Mouse (Mus musculus) midbrain, embryonic 16.5 days (tissue): ENCODE measurements around the gene Prr12. TPM values are rescaled to one million over a fixed set of nuclear protein-coding genes. Genes with fewer than 3 reads are reported as not detected.

Source experiments
- ATAC-seq: fragments of 200-750 bp; cut with Nextera tagmentation; 2 replicates; pipeline ENCODE4 v1.8.0; 2017; ENCODE audit warnings: moderate TSS enrichment
- H3K27ac ChIP-seq: fragments of 300-500 bp; sonication (generic); 2 replicates; pipeline ENCODE4 v1.5.1; 2014; ENCODE audit warnings: mild to moderate bottlenecking, low read length, mixed read lengths
- H3K27me3 ChIP-seq: fragments of 300-500 bp; sonication (generic); 2 replicates; pipeline ENCODE4 v1.6.1; 2014; ENCODE audit warnings: low read depth, low read length, mixed read lengths; ENCODE audit not compliant: control insufficient read depth, insufficient read depth
- H3K36me3 ChIP-seq: fragments of 300-500 bp; sonication (generic); 2 replicates; pipeline ENCODE4 v1.6.1; 2014; ENCODE audit warnings: mild to moderate bottlenecking, low read length, moderate library complexity, mixed read lengths; ENCODE audit not compliant: control insufficient read depth, insufficient read depth
- H3K4me1 ChIP-seq: fragments of 300-500 bp; sonication (generic); 2 replicates; pipeline ENCODE4 v1.6.1; 2014; ENCODE audit warnings: mild to moderate bottlenecking, low read length, mixed read lengths; ENCODE audit not compliant: control insufficient read depth, insufficient read depth
- H3K4me2 ChIP-seq: fragments of 300-500 bp; sonication (generic); 2 replicates; pipeline ENCODE4 v1.6.1; 2014; ENCODE audit warnings: mild to moderate bottlenecking, low read length, mixed read lengths
- H3K4me3 ChIP-seq: fragments of 300-500 bp; sonication (generic); 2 replicates; pipeline ENCODE4 v1.5.1; 2014; ENCODE audit warnings: low read depth, mild to moderate bottlenecking, low read length, moderate library complexity, mixed read lengths
- H3K9ac ChIP-seq: fragments of 300-500 bp; sonication (generic); 2 replicates; pipeline ENCODE4 v1.6.1; 2014; ENCODE audit warnings: low read depth, low read length, mixed read lengths
- H3K9me3 ChIP-seq: fragments of 300-500 bp; sonication (generic); replicated peaks from 2 replicates; pipeline ENCODE4 v1.6.1; 2014; ENCODE audit warnings: mild to moderate bottlenecking, low read length, mixed read lengths; ENCODE audit not compliant: control insufficient read depth, poor library complexity, severe bottlenecking
- WGBS: fragments of 180-500 bp; shearing (Covaris S2); extraction: QIAGEN DNeasy Blood & Tissue Kit; methylation state at CpG from one replicate; pipeline ENCODE4 v1.1.7; 2014; 5-methylcytosine and 5-hydroxymethylcytosine counted together
- polyA plus RNA-seq: library from polyadenylated mRNA; unstranded; fragments of >200 nt; fragmentation: Nextera tagmentation; extraction: Ambion mirVana; gene quantifications from 2 replicates; pipeline ENCODE4 v1.2.1, GENCODE M21; 2015

Prr12 gene
- polyA plus RNA-seq, 1 experiment from 2014 or later, result 13.6 TPM

DNA sequence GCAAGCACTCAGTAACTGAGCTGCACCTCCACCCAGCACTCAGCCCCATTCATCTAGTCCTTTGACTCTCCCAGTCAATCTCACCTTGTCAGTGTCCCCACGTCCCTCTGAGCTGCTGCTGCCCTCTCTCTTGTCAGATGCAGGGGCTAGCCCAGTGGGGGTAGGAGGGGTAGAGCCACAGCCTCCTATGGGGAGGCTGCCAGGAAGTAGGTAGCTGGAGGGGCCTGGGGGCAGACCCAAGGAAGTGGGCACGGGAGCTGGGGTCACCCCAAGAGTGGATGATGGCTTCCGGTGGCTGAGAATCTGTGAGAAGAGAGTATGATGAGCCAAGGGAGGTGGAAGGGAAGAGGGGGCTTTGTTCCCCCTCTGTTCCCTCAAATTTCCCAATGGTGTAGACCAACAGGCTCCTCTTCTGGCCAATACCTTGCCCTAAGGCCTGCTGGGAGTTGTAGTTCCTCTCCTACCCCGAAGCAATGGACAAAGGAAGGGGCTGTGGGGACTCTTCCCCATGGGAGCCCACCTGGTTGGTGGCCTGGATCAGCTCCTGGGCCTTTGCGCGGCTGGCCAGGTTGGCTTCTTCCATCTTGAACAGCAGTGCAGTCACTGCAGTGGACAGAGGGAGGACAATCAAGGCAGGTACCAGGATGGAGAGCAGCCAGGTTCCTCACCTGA, 47.2 kb downstream of the Prr12 start:
- no peak for ATAC-seq
- WGBS, result 87% methylated on average over 6 of the region's 6 CpGs
- Histone ChIP-seq H3K4me3 (no peak overlapping the region), H3K27ac (no peak overlapping the region), H3K36me3 (peaks cover 70% of the 10 kb centered on the region), H3K27me3 (no peaks in the 10 kb centered on the region), H3K9ac (no peak overlapping the region), H3K4me2 (no peak overlapping the region), H3K4me1 (no peaks in the 10 kb centered on the region), H3K9me3 (no peaks in the 10 kb centered on the region)

DNA sequence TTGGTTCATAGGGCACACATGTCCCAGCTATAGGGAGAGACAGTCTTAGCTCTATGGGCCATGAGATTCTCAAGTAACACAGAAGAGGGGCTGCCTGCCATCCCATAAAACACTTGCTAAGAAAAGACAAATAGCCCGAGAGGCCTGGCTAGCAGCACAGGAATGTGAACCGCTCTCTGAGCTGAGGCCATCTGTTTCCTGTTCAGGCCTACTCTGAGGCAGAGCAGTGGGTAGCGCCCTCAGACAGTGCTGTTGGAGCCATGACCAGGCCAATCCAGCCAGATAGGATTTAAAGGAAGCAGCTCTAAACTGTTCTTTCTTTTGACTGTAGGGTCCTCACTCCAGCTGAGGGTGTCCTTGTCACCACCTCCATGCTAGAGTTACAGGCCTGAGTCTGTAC, 48.1 kb downstream of the Prr12 start:
- no peaks in the 10 kb centered on the region for H3K9me3 ChIP-seq
- H3K4me1 ChIP-seq, result peaks cover under 1% of the 10 kb centered on the region; the same call in 1 of the 2 replicates
- no peak overlapping the region for H3K4me3 ChIP-seq
- no peak overlapping the region for H3K27ac ChIP-seq
- WGBS, result 85% methylated on average over 3 of the region's 3 CpGs
- no peaks in the 10 kb centered on the region for H3K27me3 ChIP-seq
- H3K9ac ChIP-seq, result no peak overlapping the region
- peaks cover 69% of the 10 kb centered on the region for H3K36me3 ChIP-seq
- no peak for ATAC-seq
- no peak overlapping the region for H3K4me2 ChIP-seq

DNA sequence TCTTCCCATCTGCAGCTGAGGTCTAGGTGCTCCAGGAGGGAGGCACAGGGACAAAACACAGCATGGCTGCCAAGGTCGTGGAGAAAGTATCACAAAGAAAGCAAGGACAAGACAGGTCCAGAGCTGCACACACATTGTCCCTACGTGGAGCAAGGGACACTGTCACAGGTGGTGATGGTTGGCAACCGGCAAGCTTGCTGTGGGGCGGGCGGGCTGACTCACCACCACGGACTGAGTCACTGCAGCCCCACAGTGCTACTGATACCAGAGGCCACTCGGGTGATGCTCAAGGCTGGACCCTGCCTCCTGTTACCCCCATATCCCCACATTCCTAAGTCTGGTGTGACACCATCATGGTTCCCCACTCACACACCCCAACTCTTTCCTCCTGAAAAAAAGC, 50.2 kb downstream of the Prr12 start:
- H3K9ac ChIP-seq, result no peak overlapping the region
- H3K4me3 ChIP-seq, result no peak overlapping the region
- H3K27me3 ChIP-seq, result no peaks in the 10 kb centered on the region
- WGBS, result 94% methylated on average over 7 of the region's 7 CpGs
- no peak for ATAC-seq
- H3K4me1 ChIP-seq, result peaks cover 14% of the 10 kb centered on the region
- no peaks in the 10 kb centered on the region for H3K9me3 ChIP-seq
- no peak overlapping the region for H3K27ac ChIP-seq
- no peak overlapping the region for H3K4me2 ChIP-seq
- H3K36me3 ChIP-seq, result peaks cover 54% of the 10 kb centered on the region

DNA sequence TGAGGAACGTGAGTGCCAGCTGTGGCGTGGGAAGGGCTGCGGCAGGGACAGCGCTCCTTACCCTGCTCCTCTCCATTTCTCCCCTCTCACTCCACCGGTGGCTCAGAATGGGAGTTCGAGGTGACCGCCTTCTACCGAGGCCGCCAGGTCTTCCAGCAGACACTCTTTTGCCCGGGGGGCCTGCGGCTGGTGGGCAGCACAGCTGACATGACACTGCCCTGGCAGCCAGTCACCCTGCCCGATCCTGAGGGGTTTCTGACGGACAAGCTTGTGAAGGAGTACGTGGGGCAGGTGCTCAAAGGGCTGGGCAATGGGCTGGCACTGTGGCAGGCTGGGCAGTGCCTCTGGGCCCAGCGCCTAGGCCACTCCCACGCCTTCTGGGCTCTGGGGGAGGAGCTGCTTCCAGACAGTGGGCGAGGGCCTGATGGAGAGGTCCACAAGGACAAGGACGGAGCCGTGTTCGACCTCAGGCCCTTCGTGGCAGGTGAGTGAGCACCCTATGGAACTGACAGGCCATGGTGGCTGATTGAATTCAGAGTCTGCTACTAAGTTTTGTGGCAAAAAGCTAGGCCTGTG, 52.1 kb downstream of the Prr12 start:
- no peaks in the 10 kb centered on the region for H3K27me3 ChIP-seq
- H3K4me1 ChIP-seq, result peaks cover 19% of the 10 kb centered on the region
- H3K4me2 ChIP-seq, result no peak overlapping the region
- H3K9ac ChIP-seq, result no peak overlapping the region
- H3K36me3 ChIP-seq, result peaks cover 36% of the 10 kb centered on the region
- no peaks in the 10 kb centered on the region for H3K9me3 ChIP-seq
- WGBS, result 87% methylated on average over 21 of the region's 21 CpGs
- no peak overlapping the region for H3K27ac ChIP-seq
- H3K4me3 ChIP-seq, result no peak overlapping the region
- no peak for ATAC-seq

DNA sequence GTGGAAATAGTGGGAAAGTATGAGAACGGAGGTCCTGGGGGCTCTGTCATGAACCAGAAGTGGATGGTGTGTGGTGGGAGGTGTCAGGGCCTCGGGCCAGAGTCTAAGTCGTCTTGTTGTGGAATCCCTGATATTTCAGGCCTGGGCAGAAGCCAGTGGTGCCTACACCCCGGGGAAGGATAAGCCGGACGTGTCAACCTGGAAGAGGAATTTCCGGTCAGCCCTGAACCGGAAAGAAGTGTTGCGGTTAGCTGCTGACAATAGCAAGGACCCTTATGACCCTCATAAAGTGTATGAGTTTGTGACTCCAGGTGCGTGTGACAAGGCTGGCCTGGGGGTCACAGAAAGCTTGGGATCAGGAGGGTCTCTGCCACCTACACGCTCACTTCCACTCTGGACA, 52.9 kb downstream of the Prr12 start:
- no peak overlapping the region for H3K4me2 ChIP-seq
- no peak overlapping the region for H3K9ac ChIP-seq
- no peaks in the 10 kb centered on the region for H3K27me3 ChIP-seq
- peaks cover 30% of the 10 kb centered on the region for H3K36me3 ChIP-seq
- WGBS, result 88% methylated on average over 11 of the region's 11 CpGs
- H3K9me3 ChIP-seq, result no peaks in the 10 kb centered on the region
- H3K4me3 ChIP-seq, result no peak overlapping the region
- ATAC-seq, result no peak
- peaks cover 19% of the 10 kb centered on the region for H3K4me1 ChIP-seq
- no peak overlapping the region for H3K27ac ChIP-seq

DNA sequence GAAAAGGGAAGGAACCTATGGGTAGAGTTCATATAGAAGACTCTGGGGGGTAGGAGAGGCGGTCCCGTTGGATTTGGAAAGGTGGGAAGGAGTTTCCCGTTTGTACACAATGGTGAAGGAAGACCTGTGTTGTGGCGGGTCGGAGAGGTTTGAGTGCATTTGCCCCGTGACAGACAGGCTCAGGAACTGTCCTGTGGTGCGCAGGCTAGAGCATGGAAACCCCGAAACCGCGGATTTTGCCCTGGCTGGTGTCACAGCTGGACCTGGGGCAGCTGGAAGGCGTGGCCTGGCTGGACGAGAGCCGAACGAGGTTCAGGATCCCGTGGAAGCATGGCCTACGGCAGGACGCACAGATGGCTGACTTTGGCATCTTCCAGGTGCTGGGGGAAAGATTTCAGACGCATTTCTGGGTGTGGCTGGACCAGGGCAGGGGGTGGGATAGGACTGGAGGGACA, 54.2 kb downstream of the Prr12 start, which contains the start of gene Bcl2l12:
TSS of gene Bcl2l12 (minus strand) at position 212 of the 455 bp plus-strand sequence.
- Histone ChIP-seq H3K9me3 (no peaks in the 10 kb centered on the region), H3K27ac (peak within 1 kb of the TSS; percentile 78), H3K4me2 (peak within 1 kb of the TSS; percentile 90), H3K4me1 (peaks cover 19% of the 10 kb centered on the region), H3K27me3 (no peaks in the 10 kb centered on the region), H3K9ac (peak within 1 kb of the TSS; percentile 82), H3K4me3 (peak within 1 kb of the TSS; percentile 64), H3K36me3 (peaks cover 24% of the 10 kb centered on the region)
- no peak for ATAC-seq
- 3% methylated on average over 18 of the region's 18 CpGs for WGBS

DNA sequence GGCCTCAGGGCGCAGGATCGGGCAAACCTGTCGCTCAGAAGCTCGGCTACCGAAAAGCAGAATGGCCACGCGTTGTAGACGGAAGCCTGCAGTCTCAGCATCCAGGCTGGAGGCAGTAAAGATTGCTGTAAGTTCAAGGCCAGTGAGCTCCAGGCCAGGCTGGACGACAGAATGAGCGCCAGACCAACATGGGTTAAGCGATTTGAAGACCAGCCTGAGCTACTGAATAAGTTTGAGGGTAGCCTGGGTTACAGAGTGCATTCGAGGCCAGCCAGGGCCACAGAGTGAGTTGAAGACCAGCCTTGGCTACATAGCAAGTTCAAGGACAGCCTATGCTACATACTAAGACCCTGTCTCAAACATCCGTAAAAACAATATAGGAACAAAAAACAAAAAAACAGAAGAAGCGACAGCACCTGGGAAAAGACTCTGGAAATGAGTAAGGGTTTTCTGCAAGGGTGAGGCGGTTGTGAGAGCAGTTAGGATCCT, 54.7 kb downstream of the Prr12 start:
- H3K4me3 ChIP-seq, result peak overlapping the region; percentile 64
- H3K27ac ChIP-seq, result peak overlapping the region; percentile 78
- WGBS, result 4% methylated on average over 15 of the region's 15 CpGs
- no peaks in the 10 kb centered on the region for H3K27me3 ChIP-seq
- peak overlapping the region; percentile 82 for H3K9ac ChIP-seq
- H3K9me3 ChIP-seq, result no peaks in the 10 kb centered on the region
- peak; percentile 4; the same call in 1 of the 2 replicates for ATAC-seq
- peaks cover 19% of the 10 kb centered on the region for H3K4me1 ChIP-seq
- peak overlapping the region; percentile 90 for H3K4me2 ChIP-seq
- peaks cover 19% of the 10 kb centered on the region for H3K36me3 ChIP-seq

DNA sequence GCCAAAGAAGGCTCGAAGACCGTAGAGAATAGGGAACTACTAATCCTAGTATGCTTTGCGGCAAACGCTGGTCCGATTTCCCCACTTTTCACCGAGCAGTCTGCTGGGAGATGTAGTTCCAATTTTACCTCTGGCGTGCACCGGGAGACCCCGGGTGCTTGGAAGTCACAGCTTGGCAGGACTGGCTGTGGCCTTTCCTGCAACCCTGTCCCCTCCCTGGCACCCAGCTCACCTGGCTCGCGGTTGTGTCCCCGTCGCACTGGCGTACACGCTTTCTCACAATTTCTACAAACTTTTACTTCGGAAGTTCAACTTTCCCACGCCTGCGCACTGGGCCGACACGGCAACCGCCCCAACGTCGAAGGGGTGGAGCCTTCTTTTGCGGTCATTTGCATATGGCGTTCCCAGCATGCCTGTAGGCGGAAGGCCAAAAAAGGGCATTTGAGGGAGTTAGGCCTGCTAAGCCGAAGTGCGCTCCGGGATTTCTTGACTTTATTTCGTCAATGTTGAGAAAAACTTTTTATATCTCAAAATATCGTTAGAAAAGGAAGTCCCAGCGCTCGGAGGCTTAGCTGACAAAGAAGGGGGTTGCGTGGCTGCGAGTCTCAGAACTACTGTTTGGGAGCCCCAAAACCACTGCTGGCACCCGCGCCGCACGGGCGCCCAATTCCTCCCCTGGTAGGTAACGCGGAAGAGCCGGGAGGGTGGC, 55.3 kb downstream of the Prr12 start, which contains the start of gene Irf3:
TSS of gene Irf3 (plus strand) at position 418 of the 709 bp plus-strand sequence.
- Histone ChIP-seq H3K9me3 (no peaks in the 10 kb centered on the region), H3K27me3 (no peaks in the 10 kb centered on the region), H3K27ac (peak within 1 kb of the TSS; percentile 78), H3K4me2 (peak within 1 kb of the TSS; percentile 90), H3K4me3 (peak within 1 kb of the TSS; percentile 64), H3K9ac (peak within 1 kb of the TSS; percentile 82), H3K36me3 (peaks cover 16% of the 10 kb centered on the region), H3K4me1 (peaks cover 19% of the 10 kb centered on the region)
- WGBS, result under 1% methylated on average over 41 of the region's 43 CpGs
- peak; percentile 89 for ATAC-seq
